Mouse (Mus musculus) right cerebral cortex, adult 2 months (tissue): ENCODE results near the gene Efhc1.
"Not testable (repeated sequence)": the region's sequence is repeated elsewhere in the genome, so short reads cannot be mapped to it uniquely, and the experiment has no call there.

Experiments
- DNase-seq, 2 experiments: peaks; one replicate each; pipeline ENCODE4 v3.0.0; 2021 to 2022; ENCODE audit warnings: low spot score in 2 of 2

Gene Efhc1

DNA sequence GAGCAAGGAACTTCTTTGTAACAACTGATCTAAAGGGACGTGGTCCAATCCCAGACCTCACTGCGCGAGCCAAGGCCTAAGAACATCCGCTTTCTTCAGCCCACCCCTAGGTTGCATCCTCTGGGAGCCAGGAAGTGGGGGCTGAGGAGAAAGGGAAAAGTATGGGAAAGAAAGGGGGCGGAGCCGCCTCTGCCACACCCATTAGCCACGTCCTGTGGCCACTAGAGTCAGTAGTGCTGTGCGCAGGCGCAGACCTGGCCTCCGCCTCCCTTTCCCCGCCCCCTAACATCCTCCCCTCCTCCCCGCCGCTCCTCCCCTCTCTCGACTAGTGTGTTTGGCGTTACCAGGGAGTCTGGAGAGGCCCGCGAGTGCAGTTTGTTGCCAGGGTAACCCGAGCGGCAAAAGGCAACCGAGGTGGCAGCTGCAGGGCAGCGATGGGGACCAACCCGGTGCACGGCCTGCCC is at the start of gene Efhc1:
Gene Efhc1, plus strand, starts transcription at position 327 of the 464 bp plus-strand sequence.
- DNase-seq = peak; percentile 90 to 96

DNA sequence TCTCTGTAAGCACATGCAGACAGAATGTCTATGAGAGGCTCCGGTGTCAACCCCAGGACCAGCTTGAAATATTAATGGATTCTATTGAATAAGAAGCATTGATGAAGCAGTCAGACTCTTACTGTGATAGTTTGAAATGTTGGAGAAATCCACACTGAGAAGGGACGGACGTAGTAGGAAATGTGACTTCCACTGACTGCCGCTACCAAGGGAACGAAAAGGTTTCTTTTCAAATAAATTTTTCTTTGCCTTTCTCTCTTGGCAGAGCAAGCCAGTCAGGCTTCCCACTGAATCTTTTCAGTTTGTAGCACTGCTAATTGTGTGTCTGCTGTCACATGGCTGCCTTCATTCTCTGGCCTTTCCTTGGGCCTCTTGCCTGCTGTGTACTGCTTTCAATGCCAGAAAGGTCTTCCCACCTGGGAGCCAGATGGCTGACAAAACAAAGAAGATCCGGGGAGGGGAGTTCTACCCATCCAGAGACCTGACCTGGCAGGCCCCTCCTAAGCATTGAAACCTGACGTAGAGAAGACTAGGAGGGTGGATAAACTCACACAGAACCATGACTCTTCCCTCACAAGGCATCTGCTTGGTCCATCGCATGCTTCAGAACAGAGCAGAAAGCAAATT is 45.8 kb upstream of the Efhc1 start:
- peak; percentile 41 to 69 for DNase-seq

DNA sequence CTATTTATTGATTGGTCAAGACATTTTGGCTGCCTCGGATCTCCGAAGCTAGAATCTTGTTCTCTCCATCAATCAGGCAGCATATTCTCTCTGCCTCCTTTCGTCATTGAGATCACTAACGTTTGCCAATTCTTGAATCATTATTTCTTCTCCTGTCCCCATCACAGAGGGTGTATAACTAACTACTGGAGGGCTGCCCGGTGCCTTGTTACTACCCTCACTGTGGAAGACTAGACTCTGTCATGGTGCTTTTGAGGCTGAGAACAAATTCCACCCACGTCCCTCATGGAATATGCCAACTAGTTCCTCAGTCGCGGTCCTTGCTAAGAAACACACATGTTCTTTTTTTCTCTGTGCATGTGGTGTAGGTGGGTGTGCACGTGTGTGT is 45.3 kb upstream of the Efhc1 start:
- peak; percentile 79 to 86 for DNase-seq

DNA sequence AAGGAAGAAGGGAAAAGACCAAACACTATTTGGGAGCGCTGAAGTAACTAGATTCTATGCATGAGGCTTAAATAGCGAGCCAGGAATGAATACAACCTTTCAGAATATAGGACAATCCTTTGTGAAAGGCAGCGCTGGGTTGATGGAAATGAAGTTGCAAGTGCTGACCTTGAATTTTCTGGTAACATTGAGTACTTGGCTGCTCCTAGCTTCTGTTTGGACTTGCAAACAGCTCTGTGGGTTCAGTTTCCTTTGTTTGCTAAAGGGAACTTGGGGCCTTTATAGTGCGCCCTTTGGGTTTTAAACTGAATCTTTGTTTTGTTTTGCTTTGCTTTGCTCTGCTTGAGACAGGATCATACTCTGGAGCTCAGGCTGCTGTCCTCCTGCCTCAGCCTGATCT is 42.9 kb upstream of the Efhc1 start:
- DNase-seq = no peak

DNA sequence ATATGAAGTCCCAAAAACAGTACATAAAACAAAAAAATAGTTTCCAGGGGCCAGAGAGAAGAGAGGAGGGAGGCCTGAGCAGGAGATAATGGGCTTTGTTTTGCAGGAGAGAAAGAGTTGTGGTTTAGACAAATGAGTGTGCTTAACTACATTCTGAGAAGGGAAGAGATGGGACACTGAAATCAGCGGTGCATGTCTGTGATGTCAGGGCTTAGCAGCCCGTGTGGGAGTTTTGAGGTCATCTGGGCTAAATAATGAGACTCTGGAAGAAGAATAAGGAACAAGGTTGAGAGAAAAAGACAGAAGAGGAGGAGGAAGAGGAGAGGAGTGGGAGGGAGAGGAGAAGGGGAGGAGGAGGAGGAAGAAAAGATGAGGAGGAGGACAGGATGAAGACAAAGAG is 39.3 kb upstream of the Efhc1 start:
- DNase-seq = no peak

DNA sequence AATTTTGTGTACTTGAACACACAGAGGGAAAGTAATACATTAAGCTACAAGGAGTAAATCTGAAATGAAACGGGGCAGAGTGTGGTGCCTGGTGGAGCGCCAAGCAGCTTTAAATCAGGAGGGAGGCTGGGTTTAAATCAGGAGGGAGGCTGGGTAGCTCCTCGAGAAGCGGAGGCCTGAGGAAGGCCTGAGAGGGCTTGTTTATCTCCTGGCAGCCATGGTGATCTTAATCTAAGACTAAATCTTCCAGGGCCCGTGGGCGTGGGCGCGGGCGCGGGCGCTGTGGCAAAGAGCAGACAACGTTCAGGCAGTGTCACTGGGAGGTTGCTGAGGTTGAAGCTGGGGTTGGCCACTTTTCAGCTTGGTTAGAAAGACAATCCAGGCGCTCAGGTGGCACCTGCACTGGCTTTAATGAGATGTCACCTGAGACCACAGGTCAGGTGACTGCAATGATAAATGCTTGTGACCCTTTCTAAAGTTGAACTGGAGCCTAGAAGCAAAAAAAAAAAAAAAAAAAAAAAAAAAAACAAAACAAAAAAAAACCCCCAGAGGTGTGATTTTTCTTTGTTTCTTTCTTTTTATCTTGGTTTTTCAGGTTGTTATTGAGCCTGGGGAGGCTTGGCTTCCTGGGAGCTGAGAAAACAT is 38.8 kb upstream of the Efhc1 start:
- DNase-seq = no peak

DNA sequence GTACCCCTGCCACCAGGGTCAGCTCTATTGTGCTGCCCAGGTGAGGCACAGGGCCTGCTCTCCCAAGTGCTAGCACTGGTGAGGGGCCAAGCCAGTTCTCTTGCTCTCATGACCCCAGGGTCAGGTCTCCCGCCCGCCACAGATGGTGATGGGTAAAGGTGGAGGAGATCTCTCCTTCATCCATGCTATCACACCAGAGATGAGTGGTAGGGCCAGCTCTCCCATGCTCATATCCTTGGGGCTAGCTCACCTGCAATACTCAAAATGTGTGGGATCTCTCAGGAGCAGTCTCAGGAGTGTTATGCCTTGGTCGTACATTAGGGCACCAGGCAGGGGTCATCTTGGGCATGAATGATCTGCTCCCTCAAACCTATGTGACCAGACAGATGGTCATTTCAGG is 36.7 kb upstream of the Efhc1 start:
- DNase-seq = no peak

DNA sequence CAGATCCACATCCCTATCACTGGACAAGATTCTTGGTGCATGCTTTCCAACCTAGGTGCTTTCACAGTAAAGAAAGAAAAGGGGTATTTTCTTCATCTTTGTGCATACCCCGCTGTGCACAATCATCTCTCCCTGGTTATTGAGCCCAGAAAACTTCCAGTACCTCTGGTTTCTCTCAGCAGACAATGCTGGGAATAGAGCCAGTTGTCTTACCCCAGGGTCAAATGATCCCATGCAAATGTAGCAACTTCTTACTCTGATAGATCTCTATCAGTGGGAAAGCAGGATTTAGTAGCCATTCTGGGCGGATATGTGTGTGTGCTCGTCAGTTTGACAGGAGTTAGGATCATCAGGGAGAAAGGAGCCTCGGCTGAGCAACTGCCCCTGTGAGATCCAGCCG is 35.8 kb upstream of the Efhc1 start:
- DNase-seq = no peak

DNA sequence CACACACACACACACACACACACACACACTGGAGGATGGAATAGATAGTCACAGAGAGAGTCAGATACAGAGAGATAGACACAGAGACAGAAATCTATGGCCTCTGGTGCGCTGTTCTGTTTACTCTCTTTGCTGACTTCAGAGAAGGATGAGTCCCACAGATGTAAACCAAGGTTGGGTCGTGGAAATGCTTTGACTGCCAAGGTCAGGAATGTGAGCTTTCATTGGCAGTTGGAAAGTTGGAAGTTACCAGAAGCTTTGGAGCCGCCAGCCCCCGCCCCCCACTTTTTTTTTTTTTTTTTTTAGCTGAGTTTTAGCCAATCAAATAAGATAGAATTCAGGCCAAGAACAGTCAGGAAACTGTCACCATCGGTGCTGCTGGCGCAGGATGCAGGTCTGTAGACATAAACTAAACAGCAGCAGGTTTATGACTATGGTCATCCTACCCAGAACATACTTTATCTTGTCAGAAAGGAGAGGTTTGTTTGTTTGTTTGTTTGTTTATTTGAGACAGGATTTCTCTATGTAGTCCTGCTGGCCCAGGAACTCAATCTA is 33.9 kb upstream of the Efhc1 start:
- no peak for DNase-seq

DNA sequence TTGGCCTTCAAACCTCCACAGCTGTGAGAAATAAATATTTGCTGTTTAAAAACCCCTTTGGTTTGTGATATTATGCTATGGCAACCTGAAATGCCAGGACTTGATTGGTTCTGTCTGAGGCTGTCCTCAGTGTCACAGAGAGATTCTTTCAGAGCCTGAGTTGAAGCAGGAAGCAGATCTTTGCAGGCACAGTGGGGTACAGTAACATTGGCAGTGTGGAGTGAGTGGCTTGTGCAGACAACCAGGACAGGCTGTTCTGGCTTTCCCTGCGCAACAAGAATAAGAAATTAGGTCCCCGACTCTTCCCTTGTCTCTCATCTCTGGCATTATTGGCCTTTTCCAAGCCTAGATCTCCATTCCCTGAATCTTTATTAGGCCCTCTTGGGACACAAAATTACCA is 31.7 kb upstream of the Efhc1 start:
- no peak for DNase-seq

DNA sequence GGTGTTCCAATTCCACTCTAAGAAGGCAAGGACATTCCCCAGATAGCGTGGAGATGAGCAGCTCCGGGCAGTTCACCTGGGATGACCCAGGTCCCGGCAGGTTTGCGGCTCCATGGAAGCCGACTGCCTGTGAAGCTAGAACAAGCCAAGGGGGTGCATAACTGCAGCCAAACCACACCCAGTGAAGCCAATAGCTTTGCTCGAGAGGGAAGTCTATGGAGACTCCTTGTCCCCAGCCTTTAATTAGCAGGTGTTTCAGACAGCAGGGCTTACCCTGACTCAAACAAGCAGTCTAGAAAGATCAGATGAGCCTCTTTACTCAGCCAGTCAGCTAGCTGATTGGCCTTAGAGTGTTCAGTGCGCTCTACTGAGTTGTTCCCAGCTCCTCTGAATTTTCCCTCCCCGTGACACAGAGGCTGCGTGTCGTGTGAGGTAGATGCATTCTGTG is 30.3 kb upstream of the Efhc1 start:
- DNase-seq = no peak

DNA sequence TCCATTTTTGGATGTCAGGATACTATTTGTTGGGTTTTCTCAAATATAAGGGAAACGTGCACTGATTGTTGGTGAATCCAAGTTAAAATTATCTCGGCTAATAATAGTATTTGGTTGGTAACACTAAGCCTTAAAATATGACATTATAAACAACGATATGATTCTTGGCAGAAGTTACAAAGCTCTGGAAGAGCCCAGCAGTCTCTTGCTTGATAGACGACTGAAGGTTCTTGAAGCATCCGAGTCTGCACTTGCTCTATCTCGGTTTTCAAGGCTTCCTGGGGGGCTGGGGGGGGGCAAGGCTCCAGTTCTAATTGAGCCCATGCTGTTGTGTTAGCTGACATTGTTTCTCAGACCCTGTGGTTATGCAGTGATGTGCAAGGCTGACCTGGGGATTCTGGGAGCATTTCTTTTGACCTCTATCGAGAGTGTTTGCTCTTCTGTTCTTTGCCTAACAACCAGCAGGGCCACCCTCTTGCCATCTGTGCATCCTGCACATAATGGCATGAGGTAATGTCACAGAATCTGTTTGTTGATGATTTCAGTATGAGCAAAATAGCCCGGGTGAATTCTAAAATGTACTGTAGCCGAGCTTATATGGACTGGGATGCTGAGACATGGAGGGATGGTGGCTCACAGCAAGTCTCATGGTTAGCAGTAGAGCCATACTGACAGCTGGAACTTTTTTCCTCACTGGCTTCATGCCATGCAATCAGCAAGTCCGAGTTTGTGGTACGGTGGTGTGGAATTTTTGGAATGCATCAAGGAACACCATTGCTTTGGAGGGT is 28.6 kb upstream of the Efhc1 start:
- peak in 1 of 2 experiments; percentile 20 for DNase-seq

DNA sequence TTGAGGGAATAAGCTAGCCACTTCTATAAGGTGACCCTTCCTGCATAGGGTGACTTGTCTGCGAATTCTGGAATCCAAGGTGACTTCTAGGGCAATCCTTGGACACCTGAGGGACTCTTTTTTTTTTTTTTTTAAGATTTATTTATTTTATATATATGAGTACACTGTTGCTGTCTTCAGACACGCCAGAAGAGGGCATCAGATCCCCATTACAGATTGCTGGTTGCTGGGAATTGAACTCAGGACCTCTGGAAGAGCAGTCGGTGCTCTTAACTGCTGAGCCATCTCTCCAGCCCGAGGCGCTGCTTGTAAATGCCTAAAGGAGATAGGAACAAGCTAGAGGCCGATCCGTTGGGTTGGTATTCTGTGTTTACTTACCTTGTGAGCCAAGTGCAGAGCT is 26.1 kb upstream of the Efhc1 start:
- not testable (repeated sequence) for DNase-seq

DNA sequence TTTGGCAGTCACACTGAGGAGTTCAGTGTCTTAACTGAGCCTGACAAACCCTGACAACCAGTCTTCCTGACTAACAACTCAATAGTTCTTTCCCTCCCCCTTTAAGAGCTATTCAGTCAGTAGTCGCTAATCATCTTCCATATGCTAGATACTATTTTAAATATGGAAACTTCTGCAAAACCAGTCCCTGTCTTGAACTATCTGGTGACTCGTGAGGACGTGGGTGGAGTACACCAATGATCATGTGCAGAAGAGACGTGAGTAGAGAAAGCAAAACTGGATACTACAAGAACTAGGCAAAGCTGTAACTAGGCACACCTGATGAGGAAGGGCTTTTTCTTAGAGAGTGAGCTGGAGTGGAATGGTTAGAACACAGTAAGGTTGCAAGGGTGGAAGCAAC is 25.5 kb upstream of the Efhc1 start:
- DNase-seq = no peak

DNA sequence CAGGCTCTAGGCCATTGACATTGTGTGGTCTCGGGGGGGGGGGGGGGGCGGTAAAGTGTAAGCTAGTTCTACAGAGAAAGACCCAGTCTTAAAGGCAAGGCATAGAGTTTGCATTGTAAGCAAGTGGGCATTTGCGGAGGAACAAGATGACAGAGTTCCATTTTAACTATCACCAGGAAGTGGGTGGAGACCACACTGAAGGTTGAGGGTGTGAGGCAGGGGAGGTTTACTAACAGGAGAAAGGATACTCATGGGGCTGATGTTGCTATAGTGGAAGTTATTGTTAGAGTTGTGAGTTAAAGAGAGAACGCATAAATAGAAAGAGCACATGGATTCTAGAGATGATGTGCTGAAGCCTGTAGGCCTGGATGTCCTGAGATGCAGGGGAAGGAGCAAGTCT is 25.1 kb upstream of the Efhc1 start:
- no peak for DNase-seq

DNA sequence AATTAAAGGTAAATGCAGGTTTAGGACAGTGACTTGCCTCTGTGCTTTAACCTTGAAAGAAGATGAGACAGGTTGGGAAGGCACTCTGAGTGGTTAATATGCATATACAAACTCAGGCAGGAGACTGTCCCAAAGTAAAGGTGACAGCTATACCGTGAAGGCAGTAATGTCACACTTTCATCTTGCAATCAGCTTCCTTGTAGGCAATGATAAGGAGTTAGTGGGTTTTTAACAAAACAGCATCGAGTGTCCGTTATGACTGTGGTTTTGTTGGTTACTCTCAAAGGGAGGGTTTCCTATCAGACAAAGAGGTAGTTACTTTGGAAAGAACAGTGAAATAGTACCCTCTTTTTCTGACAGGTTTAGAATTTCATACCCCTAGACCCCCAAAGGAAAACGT is 22.9 kb upstream of the Efhc1 start:
- no peak for DNase-seq

DNA sequence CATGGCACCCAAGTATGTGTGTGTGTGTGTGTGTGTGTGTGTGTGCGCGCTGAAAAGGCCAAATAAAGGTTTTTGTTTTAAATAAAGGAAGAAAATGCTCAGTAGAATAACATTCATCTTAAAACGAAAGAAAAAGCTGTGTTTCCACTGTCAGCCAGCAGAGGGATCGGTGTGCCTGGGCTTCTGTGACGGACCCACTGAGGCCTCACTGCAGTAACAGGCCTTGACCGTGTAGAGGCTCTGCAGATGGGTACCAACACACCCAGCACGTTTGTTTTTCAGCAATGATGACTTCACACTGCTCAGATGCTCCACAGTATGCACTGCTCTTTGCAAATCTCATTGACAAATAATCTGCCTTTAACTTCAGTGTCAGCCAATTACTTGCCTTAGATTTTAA is 18.0 kb upstream of the Efhc1 start:
- DNase-seq = peak; percentile 74 to 84

DNA sequence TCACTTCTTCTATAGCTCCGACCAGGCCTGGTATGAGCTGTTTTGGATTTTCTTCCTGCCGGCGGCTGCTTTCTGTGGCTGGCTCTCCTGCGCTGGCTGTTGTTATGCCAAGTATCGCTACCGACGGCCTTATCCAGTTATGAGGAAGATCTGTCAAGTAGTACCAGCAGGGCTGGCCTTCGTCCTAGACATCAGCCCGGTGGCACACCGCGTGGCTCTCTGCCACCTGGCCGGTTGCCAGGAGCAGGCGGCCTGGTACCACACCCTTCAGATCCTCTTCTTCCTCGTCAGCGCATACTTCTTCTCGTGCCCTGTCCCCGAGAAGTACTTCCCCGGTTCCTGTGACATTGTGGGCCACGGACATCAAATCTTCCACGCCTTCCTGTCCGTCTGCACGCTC is 16.3 kb upstream of the Efhc1 start:
- DNase-seq = no peak

DNA sequence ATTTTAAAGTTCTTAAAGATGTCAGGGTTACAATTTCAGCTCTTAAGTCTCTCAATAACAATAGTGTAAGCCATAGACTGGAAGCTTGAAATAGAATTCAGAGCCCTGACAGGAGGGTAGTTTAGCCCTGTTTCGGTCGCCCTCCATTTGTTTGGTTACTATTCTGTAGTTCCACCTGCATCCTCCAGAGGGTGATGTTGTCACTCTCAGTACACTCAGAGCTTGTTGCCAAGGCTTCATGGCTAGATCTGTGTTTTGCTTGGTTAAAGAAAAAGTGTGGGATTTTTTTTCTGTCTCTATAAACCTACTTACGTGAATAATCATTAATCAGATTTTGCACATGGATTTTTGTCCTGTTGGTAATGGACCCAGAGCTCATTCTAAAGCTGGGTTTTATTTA is 12.4 kb upstream of the Efhc1 start:
- DNase-seq = peak; percentile 60 to 73

DNA sequence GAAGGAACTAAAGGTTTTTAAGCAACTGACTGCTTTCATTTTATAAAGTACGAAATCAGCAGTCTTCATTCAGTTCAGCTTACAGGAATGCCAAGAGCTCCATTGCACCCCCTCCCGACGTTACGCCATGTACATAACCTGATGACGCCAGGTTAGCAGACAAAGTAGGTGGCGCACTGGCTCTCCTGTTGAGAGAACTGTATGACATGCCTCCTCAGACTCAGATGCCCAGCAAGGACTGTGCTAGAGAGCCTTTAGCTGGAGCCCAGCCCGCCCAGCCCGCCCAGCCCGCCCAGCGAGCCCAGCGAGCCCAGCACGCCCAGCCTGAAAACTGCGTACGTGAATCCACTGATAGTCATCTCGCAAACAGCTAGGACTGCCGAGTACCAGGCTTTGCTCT is 11.3 kb upstream of the Efhc1 start:
- DNase-seq = no peak

DNA sequence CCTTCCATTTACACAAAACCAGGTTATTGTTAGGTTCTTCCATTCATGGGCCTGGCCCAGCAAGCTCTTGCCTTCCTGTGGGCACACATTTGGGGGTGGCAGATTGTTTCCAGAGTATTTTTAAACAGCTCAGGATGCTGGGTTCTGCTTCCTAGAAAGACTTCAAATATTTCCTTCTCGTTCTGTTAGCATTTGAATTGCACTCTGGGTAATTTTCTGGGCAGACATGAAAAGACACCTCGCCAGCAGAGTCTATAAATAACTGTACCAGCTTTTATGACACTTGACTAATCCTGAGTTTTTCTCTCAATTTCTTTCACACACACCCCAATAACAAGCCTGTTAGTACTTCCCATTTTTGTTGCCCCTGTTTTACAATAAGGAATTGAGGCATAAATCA is 10.1 kb upstream of the Efhc1 start:
- no peak for DNase-seq

DNA sequence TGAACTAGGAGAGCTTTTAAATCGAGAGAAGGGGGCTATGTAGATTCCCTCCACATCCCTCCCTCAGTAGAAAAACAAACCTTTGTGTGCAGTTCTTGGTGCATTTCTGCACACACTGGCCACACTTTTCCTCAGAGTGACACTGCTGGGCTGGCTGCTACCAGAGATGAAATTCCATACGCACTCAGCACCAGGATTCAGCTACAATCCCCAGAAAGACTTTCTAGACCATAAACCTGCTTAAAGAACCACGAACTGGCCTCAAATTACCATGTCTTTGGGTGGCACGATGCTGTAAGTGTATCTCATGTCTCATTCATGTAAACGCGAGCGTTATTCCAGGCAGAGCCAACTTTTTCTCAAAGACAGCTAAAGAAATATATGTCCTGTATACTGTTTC is 9.6 kb upstream of the Efhc1 start:
- no peak for DNase-seq

DNA sequence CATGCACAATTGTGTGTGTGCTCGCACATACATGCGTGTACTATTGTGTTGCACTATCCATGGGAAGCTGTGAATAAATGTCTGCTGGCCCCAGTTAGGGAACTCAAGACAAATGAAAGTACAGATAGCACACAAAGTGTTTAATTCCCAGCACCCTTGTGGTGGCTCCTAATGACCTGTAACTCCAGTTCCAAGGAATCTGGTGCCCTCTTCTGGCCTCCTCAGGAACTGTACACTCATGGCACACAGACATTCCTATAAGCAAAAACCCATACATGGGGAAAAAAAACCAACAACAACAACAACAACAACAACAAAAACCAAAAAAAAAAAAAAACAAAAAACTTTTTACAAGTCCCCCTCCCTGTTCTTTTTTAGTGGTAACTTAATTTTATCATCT is 8.4 kb upstream of the Efhc1 start:
- no peak for DNase-seq
